Mouse (Mus musculus): Measurements from ENCODE around the gene Fbxl2.
"Not testable (repeated sequence)": the region's sequence is repeated elsewhere in the genome, so short reads cannot be mapped to it uniquely, and the experiment has no call there.

Fbxl2 gene

DNA sequence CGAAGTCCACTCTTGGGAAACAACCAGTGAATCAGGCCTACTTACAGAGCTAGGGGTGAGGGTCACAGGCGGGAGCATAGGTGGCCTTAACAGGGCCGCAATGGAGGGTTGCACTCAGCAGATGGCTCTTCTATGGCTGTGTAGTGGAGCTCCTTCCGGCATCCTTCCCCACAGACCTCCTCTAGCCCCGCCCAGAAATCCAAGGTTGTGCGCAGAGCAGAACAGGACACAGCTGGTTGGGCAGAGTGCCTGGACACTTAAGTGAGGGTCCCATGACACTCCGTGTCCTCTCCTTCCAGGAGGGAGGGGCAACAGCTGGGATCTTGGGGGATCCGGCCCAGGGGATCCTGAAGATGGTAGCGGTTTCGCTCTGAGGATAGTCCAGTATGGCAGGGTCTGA is at the start of gene Fbxl2:
Gene Fbxl2, minus strand, starts transcription at position 164 of the 400 bp plus-strand sequence.
- no peak for DNase-seq

DNA sequence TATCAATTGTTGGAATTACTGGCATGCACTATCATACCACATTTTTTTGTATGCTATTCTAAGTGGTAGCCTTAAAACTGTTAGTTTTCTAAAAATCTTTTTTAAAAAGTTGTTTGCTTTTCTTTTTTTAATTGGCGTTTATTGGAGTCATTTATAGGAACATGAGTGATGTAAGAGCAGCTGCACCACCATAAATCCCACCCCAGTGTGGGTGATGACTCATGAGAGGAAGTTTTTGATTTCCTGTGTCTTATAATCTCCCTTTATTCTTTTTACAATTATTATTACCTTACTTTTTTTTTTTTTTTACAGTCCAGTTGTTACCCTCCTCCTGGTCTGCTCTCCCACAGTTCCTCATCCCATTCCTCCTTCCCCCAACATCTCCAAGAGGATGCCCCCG is 48.9 kb upstream of the Fbxl2 start:
- DNase-seq, result no peak

DNA sequence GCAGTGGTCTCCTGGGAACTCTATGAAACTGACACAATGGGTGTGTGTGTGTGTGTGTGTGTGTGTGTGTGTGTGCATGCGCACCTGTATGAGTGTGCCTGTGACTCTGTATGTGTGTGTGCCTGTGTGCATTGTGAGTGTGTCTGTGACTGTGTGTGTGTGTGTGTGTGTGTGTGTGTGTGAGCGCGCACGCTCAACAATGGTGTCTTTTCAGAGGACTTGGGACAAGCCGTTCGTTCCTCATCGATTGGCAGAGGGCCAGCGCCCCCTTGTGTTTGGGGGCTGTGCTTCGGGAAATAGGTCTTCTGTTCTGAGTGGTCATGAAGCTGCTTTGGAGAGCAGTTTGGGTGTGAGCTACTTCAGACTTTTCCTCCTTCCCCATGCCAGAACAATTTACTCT is 46.2 kb upstream of the Fbxl2 start:
- DNase-seq, result not testable (repeated sequence)

DNA sequence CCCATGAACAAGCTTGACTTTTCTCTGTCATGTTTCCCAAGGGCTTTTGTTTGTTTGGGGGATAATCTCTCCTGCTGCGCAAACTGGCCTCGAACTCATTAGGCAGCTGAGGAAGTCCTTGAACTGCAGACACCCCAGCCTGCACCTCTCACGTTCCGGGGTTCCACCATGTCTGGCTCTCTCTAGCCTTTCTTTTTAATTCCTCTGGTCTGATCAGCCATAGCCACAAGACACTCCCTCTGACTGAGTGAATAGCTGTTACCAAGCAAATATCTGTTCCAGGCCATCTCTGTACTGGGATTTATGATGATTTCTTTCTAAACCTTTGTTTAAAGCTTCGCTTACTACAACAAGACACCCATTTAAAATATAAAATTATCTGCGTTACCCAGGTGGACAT is 42.9 kb upstream of the Fbxl2 start:
- DNase-seq, result not testable (repeated sequence)

DNA sequence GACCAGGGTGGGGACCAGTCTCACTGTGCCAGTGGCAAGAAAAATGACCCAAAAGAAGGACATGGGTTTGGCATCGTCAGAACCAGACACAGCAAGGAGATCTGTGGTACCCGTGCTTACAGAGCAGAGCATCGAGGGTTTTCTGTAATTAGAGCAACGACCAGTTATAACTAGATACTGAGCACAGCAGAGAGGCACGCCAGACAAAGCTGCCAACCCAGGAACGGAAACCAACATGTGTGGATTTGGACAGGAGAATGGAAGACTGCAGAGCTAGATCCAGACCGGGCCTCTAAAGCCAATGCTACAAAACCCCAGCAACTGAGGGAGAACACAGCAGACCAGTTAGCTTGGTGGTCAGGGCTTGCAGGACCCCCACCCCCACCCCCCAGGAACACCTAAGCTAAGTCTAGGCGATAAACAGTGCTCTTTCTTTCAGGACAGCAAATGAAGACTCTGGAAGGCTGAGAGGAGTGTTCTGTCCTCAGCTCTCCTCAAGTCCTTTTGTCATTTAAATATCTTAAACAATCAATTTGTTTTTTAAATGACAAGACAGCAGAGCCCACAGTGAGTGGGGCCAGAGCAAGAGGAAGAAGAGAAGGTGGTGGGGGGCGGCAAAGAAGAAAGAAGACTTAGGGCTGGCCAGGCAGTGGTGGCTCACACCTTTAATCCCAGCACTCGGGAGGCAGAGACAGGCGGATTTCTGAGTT is 41.3 kb upstream of the Fbxl2 start:
- DNase-seq, result no peak

DNA sequence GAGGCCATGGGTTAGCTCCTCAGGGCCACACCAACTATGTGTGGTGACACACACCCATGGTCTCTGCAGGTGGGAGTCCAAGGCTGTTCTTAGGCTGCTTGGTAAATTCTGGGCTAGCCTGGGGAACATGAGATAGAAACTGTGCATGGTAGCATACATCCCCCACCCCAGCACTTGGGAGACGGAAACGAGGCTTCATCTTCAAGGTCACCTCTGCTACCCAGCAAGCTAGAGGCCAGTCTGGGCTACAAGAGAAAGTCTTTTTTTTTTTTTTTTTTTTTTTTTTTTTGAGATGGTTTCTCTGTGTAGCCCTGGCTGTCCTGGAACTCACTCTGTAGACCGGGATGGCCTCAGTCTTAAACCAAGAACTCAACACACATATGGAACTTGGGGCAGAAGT is 40.4 kb upstream of the Fbxl2 start:
- no peak for DNase-seq

DNA sequence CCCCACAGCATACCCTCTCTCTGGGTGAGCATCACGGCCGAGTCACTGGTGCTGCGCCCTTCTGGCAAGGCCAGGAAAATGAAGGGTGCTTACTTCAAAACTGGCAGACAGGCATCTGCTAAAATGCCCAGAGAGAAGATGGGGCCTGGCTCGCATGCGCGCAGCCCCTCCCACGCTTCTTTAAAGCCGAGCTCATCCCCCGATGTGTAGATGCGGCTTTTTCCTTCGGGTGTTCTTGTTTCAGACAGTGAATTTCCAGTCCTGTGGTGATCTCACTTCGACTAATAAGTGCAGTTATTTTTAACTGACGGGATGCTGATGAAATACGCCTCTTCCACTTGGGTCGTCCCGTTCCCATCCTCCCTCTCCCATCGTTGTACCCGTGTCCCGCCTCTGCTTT is 27.7 kb upstream of the Fbxl2 start:
- DNase-seq, result no peak

DNA sequence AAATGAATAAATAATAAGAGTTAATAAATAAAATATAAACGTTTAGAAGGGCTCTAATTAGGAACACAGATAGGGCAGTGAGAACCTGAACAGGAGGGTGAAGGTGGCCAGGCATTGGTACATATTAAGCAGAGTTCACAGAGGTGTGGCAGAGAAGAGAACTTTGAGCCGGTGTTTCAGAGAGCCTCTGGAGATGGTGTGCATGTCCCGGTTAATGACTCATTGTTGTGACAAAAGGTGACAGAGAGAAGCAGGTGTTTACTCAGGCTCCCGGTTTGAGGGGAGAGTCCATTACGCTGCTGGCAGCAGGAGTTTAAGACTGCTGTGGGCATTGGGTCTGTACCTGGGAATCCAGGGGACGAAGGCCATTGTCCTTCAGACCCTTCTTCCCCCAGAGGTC is 23.4 kb upstream of the Fbxl2 start:
- DNase-seq, result peak; percentile 17 to 38

DNA sequence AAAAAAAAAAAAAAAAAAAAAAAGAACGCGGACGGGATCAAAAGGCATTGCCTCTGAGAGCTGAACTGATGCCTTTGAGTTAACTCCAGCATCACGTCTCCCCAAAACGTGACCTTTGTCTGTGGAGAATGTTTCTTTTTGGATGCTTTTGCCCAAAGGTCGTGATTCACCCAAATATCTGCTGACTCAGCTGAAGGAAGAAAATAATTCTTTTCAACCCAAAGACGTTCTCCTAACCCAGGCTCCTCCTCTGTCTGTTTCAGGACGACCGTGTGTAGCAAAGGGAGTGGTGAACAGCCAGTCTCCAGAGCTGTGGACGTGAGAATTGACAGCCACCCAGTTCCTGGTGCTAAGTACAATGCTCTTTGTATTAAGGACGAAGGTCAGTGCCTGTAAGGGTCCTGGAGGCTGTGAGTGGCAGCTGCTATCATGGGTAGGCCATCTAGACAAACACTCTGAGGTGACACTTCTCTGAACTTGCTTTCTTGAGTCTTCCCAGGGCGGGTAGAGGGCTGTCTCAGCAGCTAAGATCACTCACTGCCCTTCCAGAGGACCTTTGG is 22.6 kb upstream of the Fbxl2 start:
- no peak for DNase-seq

DNA sequence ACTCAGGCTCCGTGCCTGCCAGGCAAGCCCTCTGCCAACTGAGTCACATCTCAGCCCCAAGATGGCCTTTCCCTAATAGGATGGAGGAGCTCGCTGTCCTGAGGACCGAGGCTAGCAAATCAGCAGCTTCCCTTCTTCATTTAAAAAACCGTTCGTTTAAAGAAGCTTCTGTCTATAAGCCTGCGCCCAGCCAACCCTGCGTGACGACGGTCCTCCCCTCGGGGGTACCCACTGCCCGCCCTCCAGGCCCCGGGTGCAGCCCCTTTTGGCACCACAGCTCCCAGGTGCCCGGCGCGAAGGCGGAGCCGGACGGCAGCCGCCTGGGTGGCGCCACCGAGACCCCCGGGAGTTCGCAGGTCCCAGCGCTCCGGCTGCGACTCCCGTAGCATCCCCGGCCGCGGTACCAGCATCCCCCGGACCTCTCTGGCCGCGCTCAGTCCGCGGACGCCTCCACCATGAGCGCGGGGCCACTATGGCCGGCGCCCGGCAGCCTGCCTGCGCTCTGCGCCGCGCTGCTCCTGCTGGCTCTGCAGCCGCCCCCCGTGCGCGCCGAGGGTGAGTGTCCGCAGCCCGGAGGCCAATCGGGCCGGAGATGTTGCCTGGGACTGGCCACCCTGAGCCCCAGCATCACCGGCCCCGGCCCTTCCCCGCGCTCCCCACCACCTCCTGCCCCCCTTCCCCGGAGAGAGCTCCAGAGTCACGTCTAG is 11.3 kb upstream of the Fbxl2 start, which contains the start of gene Susd5:
Gene Susd5, plus strand, starts transcription at position 51 of the 707 bp plus-strand sequence.
- no peak for DNase-seq

DNA sequence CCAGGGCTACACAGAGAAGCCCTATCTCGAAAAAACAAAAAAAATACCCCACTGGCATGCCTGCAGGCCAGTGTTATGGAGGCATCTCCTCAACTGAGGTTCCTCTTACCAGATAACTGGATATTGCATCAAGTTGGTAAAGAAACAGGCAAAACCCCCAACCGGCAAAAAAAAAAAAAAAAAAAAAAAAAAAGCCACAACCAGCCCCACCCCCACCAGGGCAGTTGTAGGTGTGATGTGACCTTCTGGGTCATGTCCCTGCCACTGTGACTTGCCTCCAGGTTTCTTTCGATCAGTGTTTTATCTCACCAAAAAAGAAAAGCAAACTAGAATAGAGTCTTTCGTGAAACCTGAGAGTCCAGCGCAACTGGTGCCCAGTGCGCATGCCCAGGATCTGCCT is 6.9 kb upstream of the Fbxl2 start:
- no peak for DNase-seq

DNA sequence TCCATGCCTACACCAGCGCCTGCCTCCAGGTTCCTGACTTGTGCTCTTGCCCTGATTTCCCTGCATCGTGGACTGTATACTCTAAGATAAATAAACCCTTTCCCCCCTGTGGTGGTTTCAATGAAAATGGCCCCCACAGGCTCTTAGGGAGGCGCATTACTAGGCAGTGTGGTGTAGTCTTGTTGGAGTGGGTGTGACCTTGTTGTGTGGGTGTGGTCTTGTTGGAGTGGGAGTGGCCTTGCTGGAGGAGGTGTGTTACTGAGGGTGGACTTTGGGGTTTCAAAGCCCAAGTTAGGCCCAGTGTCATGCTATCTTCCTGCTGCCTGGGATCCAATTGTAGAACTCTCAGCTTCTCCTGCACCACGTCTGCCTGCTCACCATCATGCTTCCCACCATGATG is 6.0 kb upstream of the Fbxl2 start:
- no peak for DNase-seq

DNA sequence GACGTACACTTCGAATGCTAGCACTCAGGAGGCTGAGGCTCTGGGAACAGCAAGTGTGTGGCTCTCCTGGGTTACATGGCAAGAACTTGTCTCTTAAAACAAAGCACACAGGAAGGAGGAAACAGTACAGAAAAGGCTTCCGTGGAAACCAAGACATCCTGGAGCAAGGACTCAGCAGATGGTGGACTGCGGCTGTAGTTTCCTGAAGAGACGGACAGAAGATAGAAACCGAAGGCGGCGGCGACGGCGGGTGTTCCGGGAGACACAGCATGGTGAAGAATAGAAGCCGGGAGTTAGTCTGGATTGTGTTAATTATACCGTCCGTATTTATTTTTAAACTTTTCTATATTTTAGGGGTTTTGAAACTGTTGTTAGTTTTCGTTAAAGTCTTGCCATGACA is 4.8 kb upstream of the Fbxl2 start:
- no peak for DNase-seq

DNA sequence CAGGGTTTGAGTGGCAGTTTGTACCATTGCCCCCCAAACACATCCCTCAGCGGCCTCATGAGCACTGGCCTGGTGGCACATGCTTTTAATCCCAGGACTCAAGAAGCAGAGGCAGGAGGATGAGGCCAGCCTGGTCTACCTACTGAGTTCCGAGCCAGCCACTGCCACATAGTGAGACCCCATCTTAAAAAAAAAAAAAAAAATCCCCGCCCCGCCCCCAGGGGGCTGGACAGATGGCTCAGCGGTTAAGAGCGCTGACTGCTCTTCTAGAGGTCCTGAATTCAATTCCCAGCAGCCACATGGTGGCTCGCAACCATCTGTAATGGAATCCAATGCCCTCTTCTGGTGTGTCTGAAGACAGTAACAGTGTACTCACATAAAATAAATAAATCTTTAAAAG is 4.1 kb upstream of the Fbxl2 start:
- no peak for DNase-seq

DNA sequence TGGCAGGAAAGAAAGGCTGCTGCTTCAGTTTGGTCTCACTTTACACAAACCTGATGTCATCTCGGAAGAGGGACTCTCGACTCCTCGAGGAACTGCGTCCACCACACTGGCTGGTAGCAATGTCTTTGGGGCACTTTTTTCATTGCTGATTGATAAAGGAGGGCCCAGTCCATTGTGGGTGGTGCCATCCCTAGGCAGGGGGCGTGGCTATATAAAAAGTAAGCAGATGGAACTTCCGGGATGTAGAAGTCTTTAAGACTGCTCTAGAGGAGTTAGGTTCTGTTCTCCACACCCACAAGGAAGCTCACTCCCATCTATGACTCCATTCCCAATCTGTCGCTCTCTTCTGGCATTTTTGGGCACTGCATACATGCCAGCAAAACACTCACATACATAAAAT is 685 bp upstream of the Fbxl2 start:
- DNase-seq, result no peak

DNA sequence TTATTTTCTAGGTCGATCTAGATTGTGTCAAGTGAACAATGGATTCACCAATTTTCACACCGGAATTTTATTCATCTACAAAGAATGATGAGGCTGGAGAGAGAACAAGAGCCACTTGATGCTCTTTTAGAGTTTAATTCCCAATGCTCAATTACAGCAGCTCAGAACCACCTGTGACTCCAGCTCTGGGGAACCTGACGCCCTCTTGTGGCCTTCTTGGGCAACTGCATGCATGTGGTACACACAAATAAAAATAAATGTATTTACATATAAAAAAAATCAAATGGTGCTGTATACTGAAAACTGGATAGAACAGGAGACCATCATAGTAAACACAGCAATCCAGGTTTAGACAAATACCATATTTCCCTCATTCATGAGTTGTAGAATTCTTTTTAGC is 1.5 kb downstream of the Fbxl2 start:
- peak in 1 of 2 experiments; percentile 15 for DNase-seq

DNA sequence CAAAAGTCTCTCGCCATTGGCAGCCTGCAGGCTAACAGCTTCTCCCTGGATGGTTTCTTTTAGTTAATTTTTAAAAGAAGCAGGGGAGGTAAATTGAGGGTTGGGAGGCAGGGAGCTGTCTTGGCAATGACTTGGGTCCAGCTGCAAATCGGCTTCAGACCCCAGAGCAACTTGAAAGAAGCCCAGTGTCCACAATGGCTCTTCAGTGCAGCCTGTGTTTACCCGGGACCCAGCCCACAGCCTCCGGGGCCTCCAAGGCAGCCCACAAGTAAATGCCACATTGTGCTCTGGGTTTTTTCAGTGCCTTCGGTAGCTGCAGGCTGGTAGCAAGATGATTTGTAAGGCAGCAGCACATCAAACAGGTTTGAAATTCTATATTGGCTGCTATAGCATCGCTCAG is 3.5 kb downstream of the Fbxl2 start:
- no peak for DNase-seq

DNA sequence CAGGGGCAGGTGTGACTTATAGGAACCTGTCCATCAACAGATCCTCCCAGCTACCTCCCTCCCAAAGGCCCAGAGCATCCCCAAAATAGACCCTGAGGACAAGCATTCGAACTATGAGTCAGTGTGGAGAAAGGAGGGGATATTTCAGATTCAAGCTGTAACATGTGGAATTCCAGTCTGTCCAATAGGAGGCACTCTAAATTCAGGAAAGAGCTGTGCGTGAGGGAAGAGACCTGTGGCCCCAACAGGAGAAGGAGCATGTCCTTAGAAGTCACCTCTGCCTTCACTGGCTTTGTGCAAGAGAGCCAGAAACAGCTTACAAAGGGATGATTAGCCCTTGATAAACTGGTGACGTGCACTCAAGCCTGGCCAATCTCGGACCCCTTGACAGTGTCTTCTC is 5.0 kb downstream of the Fbxl2 start:
- no peak for DNase-seq

DNA sequence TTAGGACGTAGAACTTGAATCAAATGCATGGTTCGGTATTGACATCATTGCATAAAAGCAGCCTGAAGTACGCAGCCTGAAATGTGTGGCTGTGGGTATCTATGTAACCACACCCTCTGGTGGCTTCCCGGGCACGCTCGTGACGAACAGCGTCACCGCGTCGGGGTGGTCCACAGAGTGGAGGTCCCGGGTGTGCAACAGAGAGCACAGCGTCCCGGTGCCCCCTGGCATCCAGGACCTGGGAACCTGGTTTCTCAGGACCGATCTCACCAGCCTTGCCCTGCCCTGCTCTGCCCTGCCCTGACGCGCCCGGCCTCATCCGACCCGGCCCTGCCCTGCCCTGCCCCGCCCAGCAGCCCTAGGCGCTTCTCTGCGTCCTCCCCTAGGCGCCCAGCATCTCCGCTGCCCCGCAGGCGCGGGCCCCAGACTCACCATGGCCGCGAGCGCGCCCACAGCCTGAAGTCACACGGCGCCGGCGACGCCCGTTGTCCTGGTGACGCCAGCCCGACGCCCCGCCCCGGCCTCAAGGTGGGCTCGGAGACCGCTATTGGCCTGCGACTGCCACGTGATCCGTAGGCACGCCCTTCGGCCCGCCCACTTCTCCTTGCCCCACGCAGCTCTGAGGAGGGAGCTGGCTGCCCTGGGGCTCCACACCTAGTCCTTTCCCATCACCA is 19.6 kb downstream of the Fbxl2 start:
- DNase-seq, result peak; percentile 17 to 54

DNA sequence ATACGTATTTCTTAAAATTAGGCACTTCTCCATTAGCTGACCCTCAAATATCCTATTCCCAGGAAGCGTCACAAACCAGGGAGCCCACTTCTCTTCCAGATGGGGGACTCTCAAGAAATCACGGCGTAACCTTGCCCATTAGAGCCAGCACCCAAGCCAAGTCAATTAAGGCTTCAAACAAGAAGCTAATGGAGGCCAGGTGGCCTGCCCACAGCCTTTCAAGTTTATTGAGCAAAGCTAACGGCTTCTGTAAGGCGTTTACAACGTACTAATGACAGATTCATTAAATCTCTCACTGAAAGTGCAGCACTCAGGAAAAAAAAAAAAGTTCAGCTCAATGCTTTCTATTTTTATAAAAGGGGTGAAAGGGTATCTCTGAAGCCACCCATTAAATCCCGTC is 20.1 kb downstream of the Fbxl2 start:
- DNase-seq, result no peak

DNA sequence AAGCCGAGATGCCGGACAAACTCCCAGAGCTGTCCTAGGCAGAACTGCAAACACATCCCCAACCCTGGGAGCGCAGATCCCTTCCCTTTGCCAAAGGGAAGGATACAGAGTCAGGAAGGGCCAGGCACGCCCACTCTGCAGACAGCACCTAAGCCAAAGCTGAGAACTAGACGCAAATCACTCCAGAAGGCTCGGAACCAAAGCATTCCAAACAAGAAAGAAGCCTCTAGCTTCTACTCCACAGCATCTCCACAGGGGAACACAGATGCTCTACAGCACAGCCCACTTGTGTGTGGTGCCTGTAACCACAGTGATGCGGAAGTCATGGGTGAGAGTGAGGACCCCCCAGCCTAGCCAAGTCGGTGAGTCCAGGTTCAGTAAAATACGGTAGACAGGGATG is 20.8 kb downstream of the Fbxl2 start:
- no peak for DNase-seq

DNA sequence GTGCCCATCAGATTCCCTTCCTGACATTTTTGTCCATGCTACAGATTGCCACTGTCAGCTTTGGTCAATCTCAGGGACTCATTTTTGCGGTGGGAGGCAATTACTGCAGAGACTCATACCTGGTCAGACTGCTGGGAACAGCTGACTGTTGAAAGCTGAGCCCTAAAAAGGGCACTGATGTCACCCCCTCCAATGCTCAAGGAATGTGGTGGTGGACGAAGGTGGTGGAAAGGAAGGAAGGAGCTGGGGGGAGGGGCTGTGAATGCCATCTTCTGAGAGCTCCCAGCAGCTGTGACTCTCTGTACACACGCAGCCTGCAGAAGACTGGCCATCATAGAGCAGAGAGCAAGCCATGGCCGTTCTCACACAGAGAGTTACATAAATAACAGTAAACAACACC is 23.9 kb downstream of the Fbxl2 start:
- no peak for DNase-seq

DNA sequence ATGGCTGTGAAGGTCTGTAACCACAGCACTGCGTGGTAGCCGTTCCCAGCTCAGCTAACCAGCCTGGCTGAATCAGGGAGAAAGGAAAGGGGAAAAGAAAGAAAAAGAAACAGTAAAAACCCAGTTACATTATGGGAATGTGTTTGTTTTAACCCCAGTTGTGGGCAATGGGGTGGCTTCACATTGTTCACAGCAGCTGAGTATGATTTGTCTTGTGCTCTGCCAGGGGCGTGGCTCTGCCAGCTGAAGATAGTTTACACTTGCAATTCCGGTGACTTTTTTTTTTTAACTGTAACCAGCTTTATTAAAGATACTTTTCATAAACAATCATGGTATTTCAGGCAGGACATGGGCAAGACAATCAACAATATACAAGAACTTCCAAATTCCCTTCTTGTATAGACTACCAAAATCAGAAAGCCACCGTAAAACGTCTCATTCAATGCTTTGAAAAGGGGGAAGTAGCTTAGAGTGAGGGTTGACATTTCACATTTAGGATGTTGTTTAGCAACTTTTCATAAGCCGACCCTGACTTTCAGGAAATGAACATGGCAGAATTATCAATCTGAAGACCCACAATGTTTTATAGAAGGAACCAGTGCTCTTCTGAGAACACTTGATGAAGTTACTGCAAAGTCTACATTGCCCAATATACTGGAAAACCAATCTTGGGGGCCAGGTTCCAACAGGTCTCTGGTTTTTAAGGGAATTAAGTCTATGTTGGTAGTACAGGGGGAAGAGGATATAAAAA is 26.8 kb downstream of the Fbxl2 start:
- no peak for DNase-seq
